Mouse (Mus musculus): ENCODE measurements around the gene Dusp11. TPM values are rescaled to one million over a fixed set of nuclear protein-coding genes. Genes with fewer than 3 reads are reported as not detected.

The Dusp11 gene
- polyA plus RNA-seq (2017; shearing (Covaris generic)): 195 TPM

DNA sequence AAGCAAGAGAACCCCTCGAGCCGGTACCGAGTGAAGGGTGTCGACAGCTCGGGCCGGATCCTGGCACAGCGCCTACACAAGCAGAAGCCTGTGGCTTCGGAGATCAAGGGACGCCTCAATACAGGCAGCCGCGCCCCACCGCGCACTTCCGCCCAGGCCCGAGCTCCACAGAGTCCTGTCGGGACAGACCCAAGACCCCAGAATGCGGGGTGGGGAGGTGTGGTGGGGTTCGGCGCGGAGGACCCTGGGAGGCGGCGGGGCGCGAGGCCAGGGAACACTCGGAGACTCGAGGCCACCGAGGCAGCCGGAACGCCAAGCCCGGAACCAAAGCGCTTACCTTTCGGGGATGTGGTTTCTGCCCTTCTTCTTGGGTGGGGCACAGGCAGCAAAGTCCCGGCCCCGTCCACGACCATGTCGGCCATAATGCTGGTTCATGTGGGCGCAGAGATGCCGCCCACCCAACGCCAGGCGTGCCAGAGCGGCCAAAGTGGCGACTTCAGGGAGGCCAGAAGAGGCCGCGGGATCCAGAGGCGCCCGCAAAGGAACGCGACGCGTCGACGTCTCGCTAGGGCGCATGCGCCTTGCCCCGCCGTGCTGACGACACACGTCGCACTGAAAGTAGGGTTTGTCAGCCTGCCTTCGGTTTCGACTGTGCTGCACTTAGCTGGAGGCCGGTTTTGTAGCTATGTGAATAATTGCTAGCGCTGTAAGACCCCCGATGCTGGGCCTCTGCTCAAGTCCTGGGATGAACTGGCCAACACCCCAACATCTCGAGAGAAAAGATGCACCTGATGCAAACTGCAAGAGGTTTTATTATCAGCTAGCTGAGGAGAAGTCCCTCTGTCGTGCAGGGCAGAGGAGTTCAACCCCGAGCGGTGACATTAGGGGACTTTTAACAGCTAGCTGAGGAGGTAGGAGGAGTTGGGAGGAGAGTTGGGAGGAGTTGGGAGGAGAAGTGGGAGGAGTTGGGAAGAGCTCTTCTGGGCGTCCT is at the start of gene Dusp11:
Gene Dusp11, minus strand, starts transcription at position 567 of the 991 bp plus-strand sequence.

DNA sequence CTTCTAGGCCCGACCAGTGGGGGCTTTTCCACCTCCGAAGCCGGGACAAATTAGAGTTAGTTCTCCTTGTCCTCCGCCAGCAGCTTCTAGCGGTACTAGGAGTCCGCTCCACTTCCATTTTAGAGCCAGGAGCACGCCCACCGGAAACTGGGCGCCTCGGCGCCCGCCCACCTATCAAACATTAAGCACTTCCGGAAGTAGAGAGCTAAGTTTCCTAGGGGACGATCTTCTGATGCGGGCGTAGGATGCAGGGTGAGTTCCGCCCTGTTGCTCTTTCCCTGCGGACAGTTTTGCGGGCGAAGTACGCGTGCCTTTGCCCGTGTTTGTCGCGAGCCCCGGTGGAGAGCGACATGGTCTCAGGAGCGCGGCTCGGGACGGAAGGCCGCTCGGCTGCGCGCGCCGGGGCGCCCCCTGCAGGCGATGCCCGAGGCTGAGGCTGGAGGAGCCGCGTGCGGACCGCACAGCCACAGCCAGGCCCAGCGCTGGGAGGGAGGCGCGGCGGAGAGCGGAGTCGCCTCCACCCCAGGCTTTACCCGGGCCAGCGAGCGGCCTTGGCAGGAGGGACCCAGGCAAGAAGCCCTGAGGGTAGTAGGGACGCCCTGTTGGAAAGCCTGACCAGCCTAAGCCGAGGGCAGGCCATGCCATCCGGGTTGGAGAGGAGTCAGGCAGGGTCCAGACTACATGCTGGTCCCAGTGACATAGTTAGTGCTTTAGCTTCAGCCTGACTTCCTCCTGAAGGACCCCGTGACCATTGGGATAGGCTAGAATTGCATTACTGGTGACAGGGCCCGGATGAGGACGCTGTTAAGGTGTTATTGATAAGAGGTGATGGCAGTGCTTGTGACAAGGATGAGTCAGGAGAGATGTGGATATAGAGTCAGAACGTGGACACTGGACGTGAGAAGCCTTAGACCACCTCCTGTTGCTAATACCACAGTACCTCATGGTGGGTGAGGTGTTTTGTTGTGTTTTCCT is 45.6 kb downstream of the Dusp11 start, which contains the start of gene Nat8f1:
Gene Nat8f1, minus strand, starts transcription at position 149 of the 975 bp plus-strand sequence.

DNA sequence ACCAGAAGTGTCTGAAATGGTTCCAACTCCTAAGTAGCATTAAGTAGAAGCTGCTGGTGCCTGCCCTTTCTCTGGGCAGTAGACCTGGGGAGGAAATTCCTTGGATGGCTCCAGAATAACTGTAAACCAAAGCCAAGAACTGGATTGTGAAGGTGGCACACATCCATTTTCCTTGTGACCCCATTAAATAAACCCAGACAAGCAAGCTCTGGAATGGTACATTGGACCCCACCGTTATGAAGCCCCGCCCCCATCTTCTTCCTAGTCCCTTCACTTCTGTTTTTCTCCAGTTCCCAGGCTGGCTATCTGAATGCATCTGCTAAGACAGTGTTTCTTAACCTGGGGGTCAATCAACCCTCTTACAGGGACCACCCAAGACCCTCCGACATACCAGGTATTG is 49.9 kb downstream of the Dusp11 start, which contains the start of gene Tprkb:
Gene Tprkb, plus strand, starts transcription at position 279 of the 400 bp plus-strand sequence.

DNA sequence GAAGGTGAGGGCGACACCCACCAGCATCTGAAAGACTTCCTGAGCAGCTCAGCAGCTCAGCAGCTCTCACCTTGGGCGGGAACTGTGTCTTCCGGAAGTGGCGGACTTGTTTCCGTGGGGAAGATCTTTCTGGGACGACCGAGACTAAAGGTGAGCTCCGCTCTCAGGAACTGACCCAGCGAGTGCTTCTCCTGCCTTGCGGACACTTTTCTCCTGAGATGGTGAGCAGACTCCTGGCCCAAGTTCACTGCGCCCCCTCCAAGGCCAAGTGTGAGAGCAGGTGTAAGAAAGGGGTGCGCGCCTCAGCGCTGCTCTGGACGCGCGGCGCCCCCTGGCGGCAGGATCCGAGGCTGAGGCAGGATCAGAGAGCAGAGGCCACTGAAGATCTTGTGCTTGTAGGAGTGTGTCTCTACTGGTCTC is 56.8 kb downstream of the Dusp11 start, which contains the start of gene Nat8f4:
Gene Nat8f4, minus strand, starts transcription at position 243 of the 420 bp plus-strand sequence.

Other genes with a start within 250 kb of the Dusp11 start
- gene Nat8f7, start 248.5 kb downstream of the Dusp11 start, polyA plus RNA-seq (2017; shearing (Covaris generic)): not detected
- gene Nat8f3, start 195.9 kb downstream of the Dusp11 start, polyA plus RNA-seq (2017; shearing (Covaris generic)): not detected
- gene Nat8f6, start 140.7 kb downstream of the Dusp11 start, polyA plus RNA-seq (2017; shearing (Covaris generic)): not detected
- gene Nat8f5, start 140.7 kb downstream of the Dusp11 start, polyA plus RNA-seq (2017; shearing (Covaris generic)): not detected
- gene Nat8, start 129.6 kb downstream of the Dusp11 start, polyA plus RNA-seq (2017; shearing (Covaris generic)): not detected
- gene Nat8f2, start 92.5 kb downstream of the Dusp11 start, polyA plus RNA-seq (2017; shearing (Covaris generic)): not detected
- gene Nat8f4, start 56.8 kb downstream of the Dusp11 start, polyA plus RNA-seq (2017; shearing (Covaris generic)): 10.0 TPM
- 48.2 TPM for gene Tprkb, start 49.8 kb downstream of the Dusp11 start, polyA plus RNA-seq (2017; shearing (Covaris generic))
- 13.8 TPM for gene Nat8f1, start 46.0 kb downstream of the Dusp11 start, polyA plus RNA-seq (2017; shearing (Covaris generic))
- gene Figla, start 54.5 kb upstream of the Dusp11 start, polyA plus RNA-seq (2017; shearing (Covaris generic)): not detected
- not detected for gene Add2, start 67.0 kb upstream of the Dusp11 start, polyA plus RNA-seq (2017; shearing (Covaris generic))
- gene Tgfa, start 233.6 kb upstream of the Dusp11 start, polyA plus RNA-seq (2017; shearing (Covaris generic)): not detected

Data from inflammation-experienced regulatory T-cells, adult 16 weeks (primary cell).